Mouse (Mus musculus): ENCODE measurements around the gene Nav2. TPM values are rescaled to one million over a fixed set of nuclear protein-coding genes. Genes with fewer than 3 reads are reported as not detected.

The Nav2 gene
- total and polyA plus RNA-seq, 3 experiments, result 2.0 to 2.7 TPM; not detected in 1

- Histone ChIP-seq H3K27me3 (ENCODE audit: control insufficient read depth in 1 of 2, insufficient read depth in 2 of 2, low read length in 2 of 2) (no peaks in the 10 kb centered on the region), H3K9ac (ENCODE audit: control insufficient read depth, low read depth, low read length, poor library complexity, severe bottlenecking) (no peak overlapping the region), H3K9me3 (replicated peaks; ENCODE audit: insufficient read depth, low read length) (no peaks in the 10 kb centered on the region), H3K4me1 (ENCODE audit: control insufficient read depth in 1 of 2, insufficient read depth in 2 of 2, low read length in 2 of 2) (no peaks in the 10 kb centered on the region), H3K4me3 (ENCODE audit: control insufficient read depth in 1 of 2, insufficient read depth in 1 of 2, low read depth in 2 of 2, low read length in 2 of 2) (no peak overlapping the region), H3K36me3 (ENCODE audit: control insufficient read depth in 1 of 2, insufficient read depth in 2 of 2, low read length in 2 of 2) (no peaks in the 10 kb centered on the region), H3K79me2 (ENCODE audit: control insufficient read depth, insufficient read depth, low read length, poor library complexity) (no peaks in the 10 kb centered on the region), H3K27ac (ENCODE audit: control insufficient read depth, low read depth, low read length) (no peak overlapping the region)
- TF ChIP-seq MAFK (IDR thresholded peaks at IDR 0.05; ENCODE audit: borderline replicate concordance, low read depth, low read length) (no peak), UBTF (IDR thresholded peaks at IDR 0.05; ENCODE audit: borderline replicate concordance, insufficient read depth, low read depth, low read length) (no peak), TCF12 (IDR thresholded peaks at IDR 0.05; ENCODE audit: low read depth, low read length) (no peak), POLR2A (IDR thresholded peaks at IDR 0.05; ENCODE audit: control insufficient read depth in 1 of 2, insufficient read depth in 1 of 2, low read depth in 1 of 2, low read length in 2 of 2, poor library complexity in 1 of 2) (no peak), TAL1 (IDR thresholded peaks at IDR 0.05; ENCODE audit: low read length) (no peak), NRF1 (IDR thresholded peaks at IDR 0.05; ENCODE audit: insufficient read depth, low read depth, low read length, poor library complexity, severe bottlenecking) (no peak), USF2 (IDR thresholded peaks at IDR 0.05; ENCODE audit: borderline replicate concordance in 1 of 2, insufficient read depth in 1 of 2, low read depth in 1 of 2, low read length in 2 of 2) (no peak)
- DNase-seq (ENCODE audit: low read depth, low spot score), result no peak
Observed at GRCm38 (mm10) chr7:49581951-49582350, 673.4 kb downstream of the Nav2 start.

GRCm38 (mm10) chr7:49582551-49582950 is 674.0 kb downstream of the Nav2 start:
- H3K79me2 ChIP-seq (ENCODE audit: control insufficient read depth, insufficient read depth, low read length, poor library complexity), result no peaks in the 10 kb centered on the region
- no peak overlapping the region for H3K9ac ChIP-seq (ENCODE audit: control insufficient read depth, low read depth, low read length, poor library complexity, severe bottlenecking)
- no peak overlapping the region for H3K4me3 ChIP-seq (ENCODE audit: control insufficient read depth in 1 of 2, insufficient read depth in 1 of 2, low read depth in 2 of 2, low read length in 2 of 2)
- TF ChIP-seq POLR2AphosphoS5 (IDR thresholded peaks at IDR 0.05; ENCODE audit: borderline replicate concordance, low read depth, low read length), result no peak
- TF ChIP-seq POLR2AphosphoS2 (IDR thresholded peaks at IDR 0.05; ENCODE audit: low read length), result no peak
- no peak for TF ChIP-seq UBTF (IDR thresholded peaks at IDR 0.05; ENCODE audit: borderline replicate concordance, insufficient read depth, low read depth, low read length)
- no peak for TF ChIP-seq NRF1 (IDR thresholded peaks at IDR 0.05; ENCODE audit: insufficient read depth, low read depth, low read length, poor library complexity, severe bottlenecking)
- TF ChIP-seq POLR2A (IDR thresholded peaks at IDR 0.05; ENCODE audit: control insufficient read depth in 1 of 2, insufficient read depth in 1 of 2, low read depth in 1 of 2, low read length in 2 of 2, poor library complexity in 1 of 2), result no peak
- TF ChIP-seq GABPA (IDR thresholded peaks at IDR 0.05; ENCODE audit: low read depth, low read length), result no peak
- no peak for TF ChIP-seq MEF2A (IDR thresholded peaks at IDR 0.05; ENCODE audit: extremely low read depth, insufficient replicate concordance, low read depth, low read length, poor library complexity, severe bottlenecking)
- TF ChIP-seq RCOR1 (IDR thresholded peaks at IDR 0.05; ENCODE audit: low read depth, low read length), result no peak
- TF ChIP-seq ZC3H11A (IDR thresholded peaks at IDR 0.05; ENCODE audit: low read depth, low read length), result no peak
- no peak for TF ChIP-seq EP300 (IDR thresholded peaks at IDR 0.05; ENCODE audit: low read depth in 1 of 2, low read length in 2 of 2)
- TF ChIP-seq ZMIZ1 (IDR thresholded peaks at IDR 0.05; ENCODE audit: low read depth, low read length), result no peak
- TF ChIP-seq ZNF384 (IDR thresholded peaks at IDR 0.05; ENCODE audit: low read depth, low read length), result no peak
- TF ChIP-seq MAFK (IDR thresholded peaks at IDR 0.05; ENCODE audit: borderline replicate concordance, low read depth, low read length), result no peak
- no peak for TF ChIP-seq MXI1 (IDR thresholded peaks at IDR 0.05; ENCODE audit: low read depth, low read length)
- TF ChIP-seq KAT2A (conservative IDR thresholded peaks at IDR 0.05; ENCODE audit: low read depth, low read length), result no peak
- TF ChIP-seq TCF12 (IDR thresholded peaks at IDR 0.05; ENCODE audit: low read depth, low read length), result no peak
- no peak for DNase-seq (ENCODE audit: low read depth, low spot score)
- no peaks in the 10 kb centered on the region for H3K4me1 ChIP-seq (ENCODE audit: control insufficient read depth in 1 of 2, insufficient read depth in 2 of 2, low read length in 2 of 2)
- no peaks in the 10 kb centered on the region for H3K27me3 ChIP-seq (ENCODE audit: control insufficient read depth in 1 of 2, insufficient read depth in 2 of 2, low read length in 2 of 2)
- H3K27ac ChIP-seq (ENCODE audit: control insufficient read depth, low read depth, low read length), result no peak overlapping the region
- H3K9me3 ChIP-seq (replicated peaks; ENCODE audit: insufficient read depth, low read length), result no peaks in the 10 kb centered on the region
- no peaks in the 10 kb centered on the region for H3K36me3 ChIP-seq (ENCODE audit: control insufficient read depth in 1 of 2, insufficient read depth in 2 of 2, low read length in 2 of 2)

All from MEL (cell line).